Mouse (Mus musculus): ENCODE measurements around the gene Eng.
A peak's percentile ranks its signal among the peaks of the same experiment; 100 is the strongest.

Eng gene

GRCm38 (mm10) chr2:32645647-32646046 is 748 bp upstream of the Eng start:
- no peak for DNase-seq

GRCm38 (mm10) chr2:32647366-32647765 is 971 bp downstream of the Eng start:
- DNase-seq, result no peak

- peak; percentile 43 to 44 for DNase-seq
Measured at GRCm38 (mm10) chr2:32653764-32654163, 7.4 kb downstream of the Eng start.

GRCm38 (mm10) chr2:32654743-32655393 is 8.5 kb downstream of the Eng start:
- peak; percentile 50 to 58 for DNase-seq

GRCm38 (mm10) chr2:32655394-32655744 is 9.0 kb downstream of the Eng start:
- DNase-seq, result no peak

GRCm38 (mm10) chr2:32655826-32656225 is 9.4 kb downstream of the Eng start:
- peak; percentile 84 to 88 for DNase-seq

- no peak for DNase-seq
Measured at GRCm38 (mm10) chr2:32658873-32659272, 12.5 kb downstream of the Eng start.

GRCm38 (mm10) chr2:32661509-32662107 is 15.2 kb downstream of the Eng start:
- peak; percentile 80 to 91 for DNase-seq

- no peak for DNase-seq
Measured at GRCm38 (mm10) chr2:32662291-32662690, 15.9 kb downstream of the Eng start.

GRCm38 (mm10) chr2:32665345-32665744 is 18.9 kb downstream of the Eng start:
- DNase-seq, result no peak

GRCm38 (mm10) chr2:32665853-32666252 is 19.5 kb downstream of the Eng start:
- DNase-seq, result no peak

GRCm38 (mm10) chr2:32667775-32668174 is 21.4 kb downstream of the Eng start:
- DNase-seq, result peak in 1 of 2 experiments; percentile 42

GRCm38 (mm10) chr2:32668176-32668575 is 21.8 kb downstream of the Eng start:
- DNase-seq, result no peak

- no peak for DNase-seq
Measured at GRCm38 (mm10) chr2:32669876-32670275, 23.5 kb downstream of the Eng start.

GRCm38 (mm10) chr2:32671147-32671546 is 24.8 kb downstream of the Eng start:
- DNase-seq, result peak in 1 of 2 experiments; percentile 38

GRCm38 (mm10) chr2:32671907-32672595 is 25.7 kb downstream of the Eng start:
- no peak for DNase-seq

- peak; percentile 42 to 51 for DNase-seq
Measured at GRCm38 (mm10) chr2:32673176-32673917, 27.0 kb downstream of the Eng start.

- DNase-seq, result no peak
Measured at GRCm38 (mm10) chr2:32676821-32677220, 30.4 kb downstream of the Eng start.

GRCm38 (mm10) chr2:32677683-32678082 is 31.3 kb downstream of the Eng start:
- peak; percentile 28 to 47 for DNase-seq

GRCm38 (mm10) chr2:32680051-32680451 is 33.7 kb downstream of the Eng start:
- DNase-seq, result peak; percentile 48 to 63

- no peak for DNase-seq
Measured at GRCm38 (mm10) chr2:32680961-32681650, 34.7 kb downstream of the Eng start.

GRCm38 (mm10) chr2:32681754-32682153 is 35.4 kb downstream of the Eng start:
- DNase-seq, result no peak
